Mouse (Mus musculus) 416B (cell line): ENCODE results near the gene Cacnb2.

ENCODE experiments used
- DNase-seq: peaks from one replicate; pipeline ENCODE4 v3.0.0; 2011; ENCODE audit warnings: low read depth

The Cacnb2 gene

DNA sequence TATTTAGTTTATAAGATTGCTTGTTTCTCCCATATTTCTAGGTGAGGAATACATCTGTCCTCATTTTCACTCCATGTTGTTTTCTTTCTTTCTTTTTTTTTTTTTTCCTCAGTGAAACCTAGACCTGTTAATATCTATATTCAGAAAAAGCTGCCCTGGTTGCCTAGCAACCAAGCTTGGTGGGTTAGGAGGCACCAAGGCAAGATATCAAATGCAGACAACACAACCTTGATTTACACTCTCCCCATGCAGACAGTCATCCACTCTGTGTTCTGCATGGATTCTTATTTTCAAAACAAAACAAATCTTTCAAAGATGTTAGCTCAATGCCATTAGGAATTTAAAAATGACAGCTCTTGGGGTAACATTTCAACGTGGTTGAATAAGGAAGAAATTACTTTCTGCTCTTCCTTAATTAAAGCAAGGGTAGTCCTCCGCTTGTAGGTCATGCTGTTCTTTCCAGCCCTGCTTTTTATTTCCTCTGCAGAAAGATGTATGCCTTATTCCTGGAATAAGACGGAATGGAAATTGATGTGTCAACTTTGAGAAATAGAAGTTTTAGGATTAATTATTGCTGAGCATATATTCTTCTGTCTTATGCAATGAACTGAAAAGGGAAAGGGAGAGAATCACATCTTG is 172.1 kb downstream of the Cacnb2 start:
- no peak for DNase-seq

DNA sequence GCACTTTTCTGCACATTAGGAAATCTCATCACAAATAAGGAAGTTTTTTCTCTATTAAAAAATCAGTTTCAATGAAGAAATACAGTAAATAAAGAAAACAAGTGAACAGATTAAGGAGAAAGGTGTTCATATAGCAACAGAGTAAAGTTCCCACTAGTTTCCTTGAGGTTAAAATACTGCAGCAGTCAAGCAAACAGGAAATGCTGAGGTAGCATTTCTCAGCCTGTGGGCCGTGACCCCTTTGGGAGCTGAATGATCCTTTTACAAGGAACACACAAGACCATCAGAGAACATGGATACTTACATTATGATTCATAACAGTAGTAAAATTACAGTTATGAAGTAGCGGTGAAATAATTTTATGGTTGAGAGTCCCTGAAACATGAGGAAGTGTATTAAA is 185.1 kb downstream of the Cacnb2 start:
- no peak for DNase-seq

DNA sequence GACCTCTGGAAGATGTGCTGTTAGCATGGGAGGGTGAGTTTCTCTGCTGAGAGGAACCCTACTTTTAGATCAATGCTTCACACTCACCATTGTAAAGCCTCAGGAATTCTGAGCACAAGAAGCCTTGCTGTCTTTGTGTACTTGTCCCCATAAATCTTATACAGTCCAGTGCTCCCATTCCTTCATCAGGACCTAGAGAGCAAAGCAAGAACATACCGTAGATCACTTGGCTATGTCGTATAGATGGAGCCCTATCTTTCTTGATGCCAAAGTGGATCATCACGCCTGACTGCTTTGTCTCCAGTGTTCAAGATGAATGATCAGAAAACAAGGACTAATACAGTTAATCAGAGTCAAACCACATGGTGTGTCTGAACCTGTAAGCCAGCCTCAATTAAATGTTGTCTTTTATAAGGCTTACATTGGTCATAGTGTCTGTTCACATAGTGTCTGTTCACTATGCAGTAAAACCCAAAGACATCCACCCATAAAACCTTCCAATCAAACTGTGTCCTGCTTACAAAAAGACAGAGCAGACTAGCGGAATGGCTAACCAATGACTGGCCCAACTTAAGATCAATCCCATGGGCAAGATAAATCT is 198.7 kb downstream of the Cacnb2 start:
- DNase-seq = no peak

GRCm38 (mm10) chr2:14807650-14808347 is 204.9 kb downstream of the Cacnb2 start:
- DNase-seq = no peak

DNA sequence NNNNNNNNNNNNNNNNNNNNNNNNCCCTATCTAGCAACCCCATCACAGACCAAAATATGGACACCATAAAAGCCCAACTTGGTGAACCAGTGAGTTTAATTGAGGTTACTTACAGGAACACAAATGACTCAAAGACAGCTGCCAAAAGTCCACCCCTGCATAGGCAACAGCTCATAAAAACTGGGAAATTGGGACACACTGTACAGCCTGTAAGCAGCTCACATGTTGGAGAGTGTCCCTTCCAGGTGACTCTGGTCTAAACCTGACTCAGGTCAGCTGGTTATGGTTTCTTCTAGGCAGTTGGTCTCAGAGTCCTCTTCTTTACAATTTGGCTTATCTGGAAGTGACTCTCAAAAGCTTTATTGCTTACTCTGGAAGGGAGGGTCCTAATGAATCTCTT is 212.1 kb downstream of the Cacnb2 start:
- DNase-seq = no peak

DNA sequence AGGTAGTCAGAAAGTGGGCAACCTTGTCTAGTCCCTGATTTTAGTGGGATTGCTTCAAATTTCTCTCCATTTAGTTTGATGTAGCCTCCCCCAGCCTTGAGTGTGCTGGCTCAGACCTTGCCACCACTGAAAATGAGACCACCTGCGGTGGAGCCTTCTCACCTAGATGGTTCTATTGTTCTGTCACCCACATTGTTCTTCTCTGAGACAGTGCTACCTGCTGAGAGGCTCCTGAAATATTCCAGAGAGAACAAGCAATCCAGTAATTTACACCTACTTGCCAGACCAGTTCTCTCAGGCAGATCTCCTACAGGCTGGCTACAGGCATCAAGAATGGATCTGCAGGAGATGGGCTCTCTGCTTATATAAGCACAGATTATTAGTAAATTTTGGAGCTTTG is 215.8 kb downstream of the Cacnb2 start:
- no peak for DNase-seq

DNA sequence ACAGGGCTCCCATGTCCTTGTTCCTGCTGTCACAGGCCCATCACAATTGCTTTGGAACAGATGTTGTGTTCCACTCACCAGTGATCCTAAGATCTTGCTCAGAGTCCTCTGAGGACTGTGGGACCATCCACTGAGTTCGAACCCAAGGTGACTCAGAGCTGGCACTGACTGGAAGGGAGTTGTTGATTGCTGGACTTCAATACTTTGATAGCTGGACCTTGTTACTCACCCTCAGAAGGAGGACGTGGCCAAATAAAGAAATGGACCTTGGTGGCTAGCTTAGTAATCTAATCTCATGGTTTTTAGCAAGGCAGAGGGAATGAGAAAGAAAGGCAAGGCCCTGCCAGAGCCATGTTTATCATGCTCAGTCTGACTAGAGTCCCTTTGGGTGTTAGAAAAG is 218.1 kb downstream of the Cacnb2 start:
- no peak for DNase-seq

GRCm38 (mm10) chr2:14823105-14823504 is 220.2 kb downstream of the Cacnb2 start:
- no peak for DNase-seq

DNA sequence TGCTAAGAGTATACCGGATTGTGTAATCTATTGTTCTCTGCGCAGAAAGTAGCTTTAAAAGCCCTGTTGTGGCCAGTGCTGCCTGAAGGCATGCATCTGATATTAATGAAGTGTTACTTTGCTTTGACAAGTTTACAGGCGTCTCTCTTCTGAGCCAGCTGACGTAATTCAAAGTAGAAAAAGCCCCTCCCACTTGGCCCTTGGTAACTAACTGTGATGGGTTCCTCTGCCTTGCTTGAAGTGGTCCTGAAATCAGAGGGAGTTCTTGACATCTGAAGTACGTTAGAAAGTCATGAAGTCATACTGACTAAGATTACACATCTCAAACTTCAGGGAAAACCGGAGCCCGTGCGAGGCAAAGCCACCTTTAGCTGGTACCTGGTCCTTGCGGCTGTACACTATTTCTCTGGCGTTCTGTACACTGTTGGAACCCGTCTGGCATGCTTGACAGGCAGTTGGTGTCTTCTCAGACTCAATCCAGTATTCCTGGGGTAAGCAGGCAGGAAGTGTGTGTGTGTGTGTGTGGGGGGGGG is 221.0 kb downstream of the Cacnb2 start:
- DNase-seq = no peak

DNA sequence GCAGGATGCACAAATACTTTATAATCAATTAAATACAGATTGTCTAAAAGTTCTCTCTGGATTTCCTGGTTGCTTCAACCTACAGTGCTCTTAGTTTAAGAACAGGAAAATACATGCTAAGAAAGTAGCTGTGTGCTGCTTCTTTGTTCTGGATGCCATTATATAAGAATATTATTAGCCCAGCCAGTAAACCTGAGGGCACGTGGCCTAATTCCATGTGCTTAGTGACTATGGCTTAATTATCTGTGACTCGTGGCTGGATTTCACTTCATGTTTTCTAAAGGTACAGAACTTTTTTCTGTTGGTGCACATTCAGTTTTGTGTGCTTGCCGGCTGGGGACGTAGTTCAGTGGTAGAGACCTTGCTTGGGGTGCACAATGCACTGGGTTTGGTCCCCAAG is 222.3 kb downstream of the Cacnb2 start:
- no peak for DNase-seq

DNA sequence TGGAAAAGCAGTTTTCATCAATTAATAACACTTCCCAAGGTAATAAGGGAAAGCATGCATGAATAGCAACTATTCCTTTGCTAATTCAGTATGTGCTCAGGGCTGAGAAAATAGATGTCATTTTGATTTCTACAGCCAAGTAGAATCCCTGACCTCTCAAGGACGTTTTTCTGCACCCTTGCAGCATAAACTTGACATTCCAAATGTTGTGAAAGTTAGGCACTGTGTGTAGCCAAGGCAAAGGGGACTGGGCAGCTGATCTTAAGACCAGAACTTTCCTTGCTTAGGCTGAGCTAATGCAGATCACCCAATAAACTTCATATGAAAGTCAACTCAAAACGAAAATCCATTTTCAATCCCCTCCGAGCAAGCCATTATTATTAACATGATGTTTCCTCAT is 226.6 kb downstream of the Cacnb2 start:
- DNase-seq = no peak

GRCm38 (mm10) chr2:14831308-14831707 is 228.4 kb downstream of the Cacnb2 start:
- DNase-seq = no peak

DNA sequence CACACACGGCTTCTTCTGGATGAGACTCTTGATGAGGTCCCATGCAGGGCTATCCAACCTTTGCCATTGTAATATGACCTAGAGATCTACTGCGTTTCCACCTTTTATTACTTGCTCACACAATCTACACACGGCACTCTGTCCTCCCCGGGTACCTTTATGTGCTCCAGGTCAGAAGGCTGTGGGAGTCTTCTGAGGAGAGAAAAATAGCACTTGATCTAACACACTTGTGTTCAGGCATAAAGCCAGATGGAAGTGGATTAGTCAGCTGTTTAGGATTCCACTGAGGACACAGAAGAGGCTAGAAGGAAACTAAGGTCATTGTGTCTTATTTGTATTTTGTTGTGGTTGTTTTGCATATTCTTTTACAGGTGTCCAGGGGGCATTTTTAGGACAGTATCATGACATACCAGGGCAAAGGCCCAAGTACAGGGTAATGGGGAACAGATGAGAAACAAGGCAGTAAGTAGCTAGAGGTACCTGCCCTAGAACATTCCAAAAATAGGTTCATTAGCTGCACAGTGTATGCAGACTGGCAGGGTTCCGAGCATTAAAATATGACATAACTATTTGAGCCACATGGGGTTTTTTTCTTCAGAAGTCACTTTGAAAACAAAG is 231.9 kb downstream of the Cacnb2 start:
- no peak for DNase-seq

DNA sequence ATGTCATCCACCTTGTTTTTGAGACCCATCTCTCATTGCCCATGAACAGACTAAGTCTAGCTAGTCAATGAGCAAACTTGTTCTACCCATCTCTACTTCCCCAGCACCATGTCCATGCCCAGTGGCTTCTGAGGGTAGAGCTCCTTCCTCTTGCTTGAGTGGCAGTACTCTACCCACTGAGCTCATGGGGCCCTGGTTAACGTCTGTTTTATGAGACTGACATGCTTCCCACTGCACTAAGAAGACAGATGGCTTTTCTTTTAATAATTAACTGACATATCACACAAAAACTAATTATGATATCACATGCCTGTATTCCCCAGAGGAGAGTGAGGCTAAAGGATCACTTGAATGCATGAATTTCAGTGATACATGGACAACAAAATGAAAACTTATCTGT is 238.4 kb downstream of the Cacnb2 start:
- DNase-seq = no peak

DNA sequence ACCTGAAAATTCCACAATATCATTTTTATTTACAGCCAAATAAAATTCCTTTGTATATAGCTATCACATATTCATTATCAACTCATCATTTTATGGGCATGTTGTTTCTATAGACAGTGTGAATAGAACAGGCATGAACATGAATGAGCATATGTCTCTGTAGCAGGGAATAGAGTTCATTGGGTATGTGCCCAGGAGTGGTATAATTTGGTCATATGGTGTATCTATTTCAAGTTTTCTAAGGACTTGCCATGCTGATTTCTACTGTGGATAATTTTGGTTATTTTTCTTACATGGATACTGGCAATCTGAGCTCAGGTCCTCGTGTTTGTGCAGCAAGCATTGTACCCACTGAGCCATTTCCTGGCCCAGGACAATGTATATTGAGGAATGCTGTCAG is 243.8 kb downstream of the Cacnb2 start:
- DNase-seq = no peak

DNA sequence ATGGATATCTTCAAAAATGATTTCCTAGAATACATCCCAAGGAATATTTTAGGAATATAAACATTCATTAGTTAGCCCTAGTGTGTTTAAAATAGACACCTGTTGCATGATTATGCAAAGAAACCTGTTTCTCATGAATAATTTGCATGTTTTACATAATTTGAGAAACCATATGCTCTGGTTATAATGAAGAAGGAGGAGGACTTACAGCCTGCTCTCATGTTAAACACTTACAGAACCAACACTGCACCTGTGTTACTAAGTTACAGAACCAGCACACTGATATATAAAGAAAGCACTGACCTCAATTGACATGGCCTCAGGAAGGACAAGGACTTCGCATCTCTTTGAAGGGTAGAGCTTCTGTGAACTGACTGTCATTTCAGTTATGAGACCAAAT is 244.3 kb downstream of the Cacnb2 start:
- DNase-seq = no peak

- DNase-seq = no peak
Observed at GRCm38 (mm10) chr2:14850831-14851230, 247.9 kb downstream of the Cacnb2 start.

GRCm38 (mm10) chr2:14851383-14851782 is 248.5 kb downstream of the Cacnb2 start:
- DNase-seq = peak; percentile 76

DNA sequence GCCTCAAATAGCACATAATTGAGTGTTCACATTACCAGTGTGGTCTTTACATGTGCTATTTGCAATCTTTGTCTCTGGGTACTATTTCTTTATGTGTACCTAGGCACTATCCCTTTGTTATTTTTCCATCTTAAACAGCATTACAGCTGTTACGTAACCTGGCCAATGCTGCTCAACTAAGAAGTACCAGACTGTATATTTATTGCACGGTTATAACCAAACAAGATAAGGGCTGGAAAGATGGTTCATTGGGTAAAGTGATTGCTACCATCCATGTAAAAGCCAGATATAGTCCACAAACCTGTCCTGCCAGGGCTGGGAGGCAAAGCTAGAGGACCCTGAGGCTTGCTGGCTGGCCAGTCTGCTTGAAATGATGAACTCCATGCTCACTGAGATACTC is 251.2 kb downstream of the Cacnb2 start:
- DNase-seq = no peak

- no peak for DNase-seq
Observed at GRCm38 (mm10) chr2:14858301-14858700, 255.4 kb downstream of the Cacnb2 start.

DNA sequence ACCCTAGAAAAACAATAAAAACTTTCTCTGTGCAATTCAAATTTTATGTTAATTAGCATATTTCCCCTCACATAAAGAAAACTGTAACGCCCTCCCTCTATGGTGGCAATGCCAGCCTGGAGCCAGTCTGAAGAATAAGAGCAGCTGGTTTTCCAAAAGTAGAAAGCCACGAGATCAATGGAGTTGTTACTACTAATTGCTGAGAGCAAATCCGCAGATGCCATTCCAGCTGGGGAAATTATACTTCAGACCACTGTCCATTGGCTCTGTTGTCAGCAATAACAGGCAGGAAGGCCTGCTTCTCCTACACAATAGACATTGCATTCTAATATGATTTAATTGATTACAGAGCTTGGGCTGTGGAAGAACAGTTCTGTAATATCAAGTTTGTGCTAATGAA is 257.5 kb downstream of the Cacnb2 start:
- no peak for DNase-seq

DNA sequence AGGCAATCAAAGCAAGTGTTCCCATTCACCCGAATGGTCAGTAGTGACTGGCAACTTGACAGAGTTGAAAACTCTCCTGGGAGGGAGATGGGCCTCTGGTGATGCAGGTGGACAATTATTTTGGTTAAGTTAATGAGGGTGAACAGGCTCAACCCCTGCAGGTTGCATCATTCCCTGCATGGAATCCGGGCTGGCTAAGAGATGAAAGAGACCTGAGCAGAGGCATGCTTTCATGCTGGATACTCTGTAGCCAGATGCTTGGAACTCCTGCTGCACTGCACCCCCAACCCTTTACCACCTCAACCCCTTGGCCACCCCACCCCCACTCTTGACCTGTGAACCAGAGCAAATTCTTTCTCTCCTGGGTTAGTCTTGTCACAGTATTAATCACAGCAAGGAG is 258.7 kb downstream of the Cacnb2 start:
- no peak for DNase-seq

- no peak for DNase-seq
Observed at GRCm38 (mm10) chr2:14862981-14863380, 260.1 kb downstream of the Cacnb2 start.
